Mouse (Mus musculus): Measurements from ENCODE around the gene Kcnj4.

DNA sequence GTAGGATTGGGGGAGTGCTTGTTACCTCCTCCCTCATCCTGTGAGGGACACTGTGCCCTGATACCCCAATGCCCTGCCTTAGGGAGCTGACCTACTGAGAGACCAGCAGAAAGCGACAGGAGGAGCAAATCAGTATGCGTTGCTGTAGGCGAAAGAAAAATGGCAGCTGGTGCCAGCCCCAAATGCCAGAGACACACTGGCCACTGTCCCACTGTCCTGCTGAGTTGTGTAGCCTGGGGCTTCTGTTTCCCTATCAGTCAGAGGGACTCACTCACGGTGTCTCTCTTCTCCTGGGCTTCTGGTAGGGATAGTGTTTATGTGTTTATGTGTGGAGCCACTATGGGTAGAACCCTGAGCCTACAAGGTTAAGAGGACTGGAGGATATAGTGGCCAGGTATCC, 12.7 kb upstream of the Kcnj4 start:
- TF ChIP-seq FLI1 (IDR thresholded peaks at IDR 0.05; ENCODE audit: low read length) (no peak), GATA1 (IDR thresholded peaks at IDR 0.05; ENCODE audit: borderline replicate concordance, low read length) (no peak)
